Mouse (Mus musculus) lung, postnatal 4 days (tissue): ENCODE measurements around the gene Acad12.
A peak's percentile ranks its signal among the peaks of the same experiment; 100 is the strongest.
"Not testable (repeated sequence)": the region's sequence is repeated elsewhere in the genome, so short reads cannot be mapped to it uniquely, and the experiment has no call there.

ENCODE experiments used
- DNase-seq, 2 experiments: peaks; one replicate each; pipeline ENCODE4 v3.0.0; 2021

Acad12 gene

GRCm38 (mm10) chr5:121618592-121619513, at the start of gene Acad12:
Acad12 (minus strand) TSS chr5:121618938.
- peak; percentile 88 to 90 for DNase-seq

- DNase-seq = no peak
These were observed 49.7 kb upstream of the Acad12 start for GRCm38 (mm10) chr5:121668411-121668810.

GRCm38 (mm10) chr5:121667067-121667466, 48.3 kb upstream of the Acad12 start:
- no peak for DNase-seq

DNA sequence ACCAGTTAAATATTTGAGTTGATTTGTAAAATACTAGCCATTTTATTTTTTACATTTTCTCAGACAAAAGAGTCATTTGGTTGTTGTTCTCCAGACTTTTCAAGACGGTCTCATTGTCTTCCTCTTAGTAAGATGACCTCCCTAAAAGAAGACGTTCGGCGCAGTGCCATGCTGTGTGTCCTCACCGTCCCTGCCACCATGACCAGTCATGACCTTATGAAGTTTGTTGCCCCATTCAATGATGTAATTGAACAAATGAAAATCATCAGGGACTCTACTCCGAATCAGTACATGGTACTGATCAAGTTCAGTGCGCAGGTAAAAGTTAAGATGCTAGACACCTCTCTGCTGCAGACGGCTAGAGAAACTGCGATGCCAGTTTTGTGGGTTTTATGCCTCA, 46.2 kb upstream of the Acad12 start:
- no peak for DNase-seq

- no peak for DNase-seq
These were observed 45.3 kb upstream of the Acad12 start for GRCm38 (mm10) chr5:121664078-121664477.

DNA sequence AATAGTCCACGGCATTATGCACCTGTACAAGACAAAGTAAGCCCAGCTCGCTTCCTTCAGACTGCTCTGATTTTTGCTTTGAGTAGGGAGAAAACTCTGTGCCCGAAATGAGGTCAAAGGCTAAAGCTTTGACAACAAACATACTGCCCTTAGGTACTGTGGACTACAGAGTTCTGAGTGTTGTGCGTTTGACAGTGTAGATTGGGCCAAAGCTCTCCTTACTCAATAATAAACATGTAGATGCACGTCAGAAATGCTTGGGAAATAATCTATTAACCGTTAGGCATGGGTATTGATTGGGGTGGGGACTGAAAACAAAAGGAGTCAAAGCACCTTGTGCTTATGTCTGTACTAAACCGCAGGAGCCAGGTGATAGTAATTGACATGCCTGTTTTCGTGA, 44.7 kb upstream of the Acad12 start:
- DNase-seq = no peak

- no peak for DNase-seq
These were observed 42.8 kb upstream of the Acad12 start for GRCm38 (mm10) chr5:121661494-121661893.

- no peak for DNase-seq
These were observed 42.1 kb upstream of the Acad12 start for GRCm38 (mm10) chr5:121660897-121661254.

- DNase-seq = peak; percentile 96 to 97
These were observed 41.5 kb upstream of the Acad12 start, which contains the start of the genes Acad10 and Brap for GRCm38 (mm10) chr5:121660059-121660896. Acad10 (minus strand) TSS chr5:121660514. Brap (plus strand) TSS chr5:121660563.

DNA sequence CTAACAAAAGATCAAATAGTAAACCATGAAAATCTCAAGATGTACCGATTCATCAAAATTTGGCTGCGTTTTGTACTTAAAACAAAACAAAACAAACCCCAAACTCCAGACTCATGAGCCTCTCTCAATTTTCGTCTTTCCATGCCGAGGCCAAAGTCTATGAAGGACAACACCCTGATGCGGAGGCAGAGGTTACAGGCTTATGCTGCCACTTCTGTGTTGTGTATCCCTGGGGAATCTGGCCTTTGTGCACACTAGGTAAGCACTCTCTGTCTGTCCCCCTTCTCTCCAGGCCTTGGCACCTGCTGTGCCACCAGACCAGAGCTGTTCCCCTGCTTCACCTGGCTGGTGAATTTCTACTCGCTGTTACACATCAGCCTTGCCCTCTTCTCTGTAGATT, 38.9 kb upstream of the Acad12 start:
- DNase-seq = not testable (repeated sequence)

GRCm38 (mm10) chr5:121656866-121657265, 38.1 kb upstream of the Acad12 start:
- peak; percentile 17 to 31 for DNase-seq

DNA sequence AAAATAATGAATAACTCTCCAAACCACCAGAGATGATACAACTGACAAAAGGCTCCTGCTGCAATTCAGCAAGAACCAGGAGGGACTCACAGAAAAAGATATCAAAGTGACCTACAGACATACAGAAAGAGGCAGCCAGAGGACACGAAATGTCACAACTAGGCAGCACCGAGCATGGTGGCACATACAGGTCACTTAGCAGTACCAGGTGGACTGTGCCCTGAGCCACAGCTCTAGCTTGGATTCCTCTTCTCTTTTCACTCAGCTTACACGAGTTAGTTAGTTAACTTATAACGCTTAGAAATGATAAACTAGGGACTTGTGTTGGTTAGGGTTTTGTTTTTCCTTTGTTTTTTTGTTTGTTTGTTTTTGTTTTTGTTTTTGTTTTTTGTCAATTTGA, 35.8 kb upstream of the Acad12 start:
- no peak for DNase-seq

DNA sequence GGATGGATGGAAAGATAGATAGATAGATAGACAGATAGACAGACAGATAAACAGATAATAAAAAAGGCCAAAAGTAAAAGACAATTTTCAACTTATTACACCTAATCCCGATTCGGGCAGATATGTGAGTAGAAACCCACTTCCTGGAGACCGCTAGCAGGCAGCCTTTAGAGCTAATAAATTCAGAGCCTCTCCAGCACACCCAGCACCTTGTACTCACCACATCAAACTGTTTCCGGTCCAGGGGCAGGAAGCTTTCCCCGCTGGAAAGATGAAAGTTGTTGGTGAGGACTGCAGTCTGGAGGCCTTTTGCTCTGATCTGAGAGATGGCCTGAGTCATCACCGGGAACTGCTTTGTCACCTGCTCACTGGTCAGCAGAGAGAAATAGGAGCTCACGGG, 30.4 kb upstream of the Acad12 start:
- no peak for DNase-seq

DNA sequence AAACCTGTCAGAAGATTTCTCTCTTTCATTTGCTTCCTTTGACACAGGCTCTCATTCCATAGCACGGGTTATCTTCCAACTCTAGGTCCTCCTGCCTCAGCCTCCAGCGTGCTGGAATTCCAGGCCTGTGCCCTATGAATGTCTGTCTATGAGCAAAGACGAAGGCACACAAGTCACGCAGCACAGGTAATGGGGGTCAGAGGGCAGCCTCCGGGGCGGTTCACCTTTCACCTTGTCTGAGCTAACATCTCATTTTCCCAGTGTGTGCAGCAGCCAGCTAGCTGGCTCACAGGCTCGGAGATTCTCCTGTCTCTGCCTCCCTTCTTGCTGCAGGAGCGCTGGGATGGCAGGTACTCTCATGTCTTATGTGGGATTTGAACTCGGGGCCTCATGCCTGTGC, 20.9 kb upstream of the Acad12 start:
- DNase-seq = no peak

- DNase-seq = no peak
These were observed 18.6 kb upstream of the Acad12 start for GRCm38 (mm10) chr5:121637296-121637695.

- DNase-seq = no peak
These were observed 15.9 kb upstream of the Acad12 start for GRCm38 (mm10) chr5:121634668-121635067.

DNA sequence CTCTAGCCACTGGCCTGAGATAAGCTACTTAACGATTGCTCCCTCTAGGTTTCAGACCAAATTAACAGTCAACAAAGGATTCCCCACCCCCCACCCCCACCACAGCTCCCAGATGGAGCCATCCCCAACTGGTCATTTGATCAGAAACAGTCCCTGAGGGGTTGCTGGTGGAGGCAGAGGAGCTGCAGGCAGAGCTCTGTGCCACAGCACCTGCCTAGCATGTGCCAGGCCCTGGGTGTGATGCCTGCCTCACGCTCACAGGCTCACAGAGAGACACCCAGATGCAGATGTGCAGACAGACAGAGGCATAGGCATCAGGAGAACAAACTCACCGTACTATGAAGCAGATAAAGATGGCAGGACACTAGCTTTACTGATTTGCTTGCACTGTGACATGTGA, 14.1 kb upstream of the Acad12 start:
- DNase-seq = no peak

DNA sequence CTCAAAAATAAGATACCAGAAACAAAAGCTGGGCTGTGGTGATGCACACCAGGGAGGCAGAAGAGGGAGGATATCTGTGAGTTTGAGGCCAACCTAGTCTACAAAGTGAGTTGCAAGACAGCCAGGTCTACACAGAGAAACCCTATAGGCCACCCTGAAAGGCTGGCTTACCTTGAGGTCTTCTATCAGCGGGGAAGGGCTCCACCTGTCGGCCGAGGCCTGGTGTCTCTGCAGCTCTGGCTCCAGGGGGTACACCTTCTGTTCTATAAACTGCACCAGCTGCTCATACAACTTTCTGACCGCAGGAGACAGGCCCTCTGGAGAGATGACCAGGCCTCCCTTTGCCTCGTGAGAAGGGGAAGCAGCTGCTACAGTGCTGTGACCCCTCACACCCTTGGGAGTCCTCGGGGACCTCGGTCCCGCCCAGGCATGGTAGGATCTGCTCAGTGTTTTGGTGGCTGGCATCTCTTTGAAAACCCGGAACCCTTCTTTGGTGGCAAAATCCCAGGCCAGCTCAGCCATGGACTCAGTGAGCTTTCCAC, 12.4 kb upstream of the Acad12 start:
- peak in 1 of 2 experiments; percentile 22 for DNase-seq

DNA sequence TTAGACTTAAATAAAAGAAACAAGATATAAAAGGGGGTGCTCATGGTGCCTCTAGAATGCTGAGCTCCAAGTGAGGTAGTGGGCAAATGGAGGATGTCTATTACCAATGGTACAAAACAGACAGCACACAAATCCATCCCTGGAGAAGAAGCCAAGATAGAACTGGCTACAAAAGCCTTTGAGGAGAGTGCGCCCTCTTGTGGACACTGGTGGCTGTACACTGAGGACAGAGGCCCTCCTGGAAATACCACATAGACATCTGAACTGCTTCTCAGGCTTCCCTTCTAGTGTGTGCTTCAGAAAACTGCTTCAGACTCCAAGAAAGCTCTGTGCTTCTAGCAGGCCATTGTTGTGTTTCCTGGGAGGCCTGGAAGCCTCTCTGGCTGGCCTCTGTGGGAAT, 9.1 kb upstream of the Acad12 start:
- peak; percentile 62 to 84 for DNase-seq

DNA sequence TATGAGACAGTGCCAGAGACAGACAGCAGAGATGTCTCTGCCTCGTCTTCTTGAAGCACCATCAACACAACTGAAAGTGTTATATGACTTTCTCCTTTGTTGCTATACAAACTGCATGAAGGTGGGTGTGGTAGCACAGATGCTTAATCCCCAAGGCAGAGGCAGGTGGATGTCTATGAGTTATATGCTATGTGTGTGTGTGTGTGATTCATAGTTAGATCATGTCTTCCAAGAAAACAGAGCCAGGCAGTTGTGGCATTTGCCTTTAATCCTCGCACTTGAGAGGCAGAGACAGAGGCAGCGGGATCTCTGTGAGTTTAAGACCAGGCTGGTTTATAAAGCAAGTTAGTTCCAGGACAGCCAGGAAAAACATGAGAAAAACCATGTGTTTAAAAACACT, 4.5 kb upstream of the Acad12 start:
- DNase-seq = no peak

- DNase-seq = no peak
These were observed 2.4 kb upstream of the Acad12 start for GRCm38 (mm10) chr5:121621102-121621501.

GRCm38 (mm10) chr5:121614921-121615320, 3.8 kb downstream of the Acad12 start:
- DNase-seq = not testable (repeated sequence)

DNA sequence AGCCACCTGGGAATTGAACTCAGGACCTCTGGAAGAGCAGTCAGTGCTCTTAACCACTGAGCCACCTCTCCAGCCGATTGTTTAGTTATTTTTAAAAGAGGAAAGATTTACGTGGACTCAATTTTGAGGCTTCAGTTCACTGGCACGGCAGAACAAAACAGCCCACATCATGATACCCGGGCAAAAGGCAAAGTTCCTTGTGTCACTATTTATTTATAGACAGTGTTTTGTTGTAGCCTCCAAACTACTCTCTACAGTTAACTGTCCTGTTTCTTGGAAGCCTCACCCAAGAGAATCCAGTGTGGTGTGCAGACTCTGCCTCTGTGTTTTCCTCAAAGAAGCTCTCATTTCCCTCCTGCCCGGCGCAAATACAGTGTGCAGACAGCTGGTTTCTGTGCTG, 6.7 kb downstream of the Acad12 start:
- no peak for DNase-seq
